Mouse (Mus musculus) testis, adult 10 weeks (tissue): ENCODE data around the gene Sgsm3. TPM values are rescaled to one million over a fixed set of nuclear protein-coding genes. Genes with fewer than 3 reads are reported as not detected.

ENCODE experiments used
- polyA plus RNA-seq: library from polyadenylated mRNA; stranded (reverse); fragments of 350-450 nt; fragmentation: Illumina TruSeq; extraction: RNeasy Lipid Tissue Mini Kit (QIAGEN cat#74804); gene quantifications from one replicate; pipeline ENCODE4 v1.2.3, GENCODE M21; 2014; ENCODE audit warnings: low read depth, low replicate concordance

Gene Sgsm3
- polyA plus RNA-seq: 3.6 TPM

GRCm38 (mm10) chr15:80977620-80978334 is at the start of gene Sgsm3:
Sgsm3 (plus strand) TSS chr15:80977765.

GRCm38 (mm10) chr15:80948145-80949135 is 29.1 kb upstream of the Sgsm3 start, which contains the start of gene Adsl:
Adsl (plus strand) TSS chr15:80948490.

Other genes with a start within 250 kb of the Sgsm3 start
- 6.4 TPM for gene Adsl, start 29.3 kb upstream of the Sgsm3 start, polyA plus RNA-seq
- gene Mrtfa, start 213.0 kb downstream of the Sgsm3 start, polyA plus RNA-seq: 2.2 TPM